Mouse (Mus musculus) gastrocnemius, postnatal 10 days (tissue): Measurements from ENCODE around the gene Mtmr10. TPM values are rescaled to one million over a fixed set of nuclear protein-coding genes. Genes with fewer than 3 reads are reported as not detected.

Source experiments
- DNase-seq: peaks from one replicate; pipeline ENCODE4 v3.0.0; 2021; ENCODE audit warnings: mixed read lengths
- long read RNA-seq, 2 experiments: library from polyadenylated mRNA; stranded (forward); transcript quantifications; one replicate each; pipeline ENCODE4 v2.0.0; 2021
- total RNA-seq, 2 experiments: library from RNA; stranded (reverse); gene quantifications; 2 replicates each; pipeline ENCODE4 v1.2.3; 2021

The Mtmr10 gene
- 10 to 100 TPM; 15.5 to 16.4 TPM for total RNA-seq
- long read RNA-seq, experiment 1, full-length matches to known transcripts, result 12 of 16 reads
- long read RNA-seq, experiment 1, partial matches to known transcripts, result 1 of 16 reads
- long read RNA-seq, experiment 1, other reads (novel, unspliced or antisense), result 3 of 16 reads
- long read RNA-seq, experiment 2, full-length matches to known transcripts, result 10 of 12 reads
- long read RNA-seq, experiment 2, partial matches to known transcripts, result 1 of 12 reads
- long read RNA-seq, experiment 2, other reads (novel, unspliced or antisense), result 1 of 12 reads

GRCm38 (mm10) chr7:64287414-64288091 is at the start of gene Mtmr10:
Gene Mtmr10 (plus strand): TSS chr7:64287653.
- DNase-seq, result peak; percentile 100

- no peak for DNase-seq
Observed at GRCm38 (mm10) chr7:64237747-64238146, 49.7 kb upstream of the Mtmr10 start.

GRCm38 (mm10) chr7:64238410-64239086 is 48.9 kb upstream of the Mtmr10 start:
- no peak for DNase-seq

- no peak for DNase-seq
Observed at GRCm38 (mm10) chr7:64239138-64239805, 48.2 kb upstream of the Mtmr10 start.

GRCm38 (mm10) chr7:64239806-64240315 is 47.6 kb upstream of the Mtmr10 start:
- DNase-seq, result no peak

GRCm38 (mm10) chr7:64242424-64242823 is 45.0 kb upstream of the Mtmr10 start:
- no peak for DNase-seq

- no peak for DNase-seq
Observed at GRCm38 (mm10) chr7:64244371-64244770, 43.1 kb upstream of the Mtmr10 start.

GRCm38 (mm10) chr7:64246713-64247112 is 40.7 kb upstream of the Mtmr10 start:
- DNase-seq, result no peak

GRCm38 (mm10) chr7:64248352-64248751 is 39.1 kb upstream of the Mtmr10 start:
- no peak for DNase-seq

GRCm38 (mm10) chr7:64249715-64250114 is 37.7 kb upstream of the Mtmr10 start:
- DNase-seq, result no peak

GRCm38 (mm10) chr7:64250417-64250816 is 37.0 kb upstream of the Mtmr10 start:
- no peak for DNase-seq

- DNase-seq, result no peak
Observed at GRCm38 (mm10) chr7:64253736-64254135, 33.7 kb upstream of the Mtmr10 start.

- DNase-seq, result no peak
Observed at GRCm38 (mm10) chr7:64265502-64266279, 21.8 kb upstream of the Mtmr10 start.

- no peak for DNase-seq
Observed at GRCm38 (mm10) chr7:64266587-64266986, 20.9 kb upstream of the Mtmr10 start.

- DNase-seq, result no peak
Observed at GRCm38 (mm10) chr7:64271926-64272325, 15.5 kb upstream of the Mtmr10 start.

- no peak for DNase-seq
Observed at GRCm38 (mm10) chr7:64275518-64275917, 11.9 kb upstream of the Mtmr10 start.

- no peak for DNase-seq
Observed at GRCm38 (mm10) chr7:64276921-64277320, 10.5 kb upstream of the Mtmr10 start.

GRCm38 (mm10) chr7:64278526-64278925 is 8.9 kb upstream of the Mtmr10 start:
- DNase-seq, result no peak

- DNase-seq, result no peak
Observed at GRCm38 (mm10) chr7:64279548-64279947, 7.9 kb upstream of the Mtmr10 start.

GRCm38 (mm10) chr7:64286566-64286965 is 887 bp upstream of the Mtmr10 start:
- no peak for DNase-seq

- no peak for DNase-seq
Observed at GRCm38 (mm10) chr7:64289416-64289815, 2.0 kb downstream of the Mtmr10 start.

GRCm38 (mm10) chr7:64290431-64290830 is 3.0 kb downstream of the Mtmr10 start:
- DNase-seq, result no peak
